Mouse (Mus musculus): Measurements from ENCODE around the gene Myo1c. TPM values are rescaled to one million over a fixed set of nuclear protein-coding genes. Genes with fewer than 3 reads are reported as not detected.

The Myo1c gene
- total RNA-seq, 2 experiments from 2014 or later: 12.9 to 14.1 TPM

GRCm38 (mm10) chr11:75703748-75704147 lies 53.4 kb downstream of the Myo1c start:
- DNase-seq (ENCODE audit: low spot score in 2 of 2): no peak

DNA sequence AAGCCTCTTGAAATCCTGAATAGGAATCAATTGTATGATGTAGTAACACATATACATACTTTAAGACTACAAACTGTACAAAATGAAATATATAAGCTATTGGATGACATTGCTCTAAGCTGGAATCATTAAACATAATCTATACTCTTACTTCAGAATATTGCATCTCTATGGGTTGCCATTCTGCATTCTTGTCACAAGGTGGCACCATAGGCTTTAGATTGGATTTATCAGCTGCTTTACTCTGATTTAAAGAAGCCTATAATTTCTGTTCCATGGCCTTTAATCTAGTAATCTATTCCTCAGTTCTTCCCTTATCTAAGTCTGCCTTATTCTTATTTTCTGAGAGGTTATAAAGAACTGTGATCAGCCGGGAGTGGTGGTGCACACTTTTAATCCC lies 63.6 kb downstream of the Myo1c start:
- no peak for DNase-seq (ENCODE audit: low spot score in 2 of 2)

- DNase-seq (ENCODE audit: low spot score in 2 of 2): no peak
Observed at GRCm38 (mm10) chr11:75715556-75715955, 65.3 kb downstream of the Myo1c start.

GRCm38 (mm10) chr11:75716661-75717325 lies 66.5 kb downstream of the Myo1c start:
- no peak for DNase-seq (ENCODE audit: low spot score in 2 of 2)

DNA sequence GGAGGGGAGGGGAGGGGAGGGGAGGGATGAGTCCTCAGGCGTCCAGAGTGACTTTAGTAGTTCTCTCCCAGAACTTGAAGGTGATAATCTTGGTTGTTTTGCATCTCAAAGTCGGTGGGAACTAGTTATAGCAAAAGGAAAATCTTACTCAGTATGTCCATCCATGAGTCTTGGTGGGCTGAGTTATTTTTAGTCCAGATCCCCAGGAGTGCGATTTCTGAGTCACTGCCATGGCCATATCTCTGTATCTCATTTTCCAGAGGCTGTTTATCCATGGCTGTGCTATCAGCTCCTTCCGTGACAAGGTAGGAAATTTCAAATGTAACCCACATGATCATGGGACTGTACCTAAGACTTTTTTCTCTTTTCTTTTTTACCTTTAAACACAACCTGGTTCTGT lies 72.0 kb downstream of the Myo1c start:
- no peak for DNase-seq (ENCODE audit: low spot score in 2 of 2)

Other genes starting within 250 kb of the Myo1c start
- 10 to 100 TPM; 10.6 to 15.4 TPM for gene Serpinf1, start 227.8 kb upstream of the Myo1c start, total RNA-seq (2021)
- under 1 TPM; 0.53 to 0.59 TPM for gene Serpinf2, start 210.9 kb upstream of the Myo1c start, total RNA-seq (2021)
- 10 to 100 TPM; 21.6 to 23.3 TPM for gene Wdr81, start 195.8 kb upstream of the Myo1c start, total RNA-seq (2021)
- under 1 TPM in 1 of 2 experiments, not detected in 1; 0.89 TPM for gene Tlcd2, start 188.8 kb upstream of the Myo1c start, total RNA-seq (2021)
- gene Prpf8, start 163.7 kb upstream of the Myo1c start, total RNA-seq (2021): 100 to 1,000 TPM; 132 to 133 TPM
- gene Rilp, start 140.4 kb upstream of the Myo1c start, total RNA-seq (2021): 1 to 10 TPM in 1 of 2 experiments, under 1 TPM in 1; 0.74 to 1.5 TPM
- gene Scarf1, start 137.0 kb upstream of the Myo1c start, total RNA-seq (2021): 1 to 10 TPM; 1.0 to 1.1 TPM
- 10 to 100 TPM; 44.2 to 51.3 TPM for gene Slc43a2, start 118.8 kb upstream of the Myo1c start, total RNA-seq (2021)
- 100 to 1,000 TPM; 279 to 288 TPM for gene Pitpna, start 62.4 kb upstream of the Myo1c start, total RNA-seq (2021)
- 10 to 100 TPM; 40.2 to 45.2 TPM for gene Inpp5k, start 19.5 kb upstream of the Myo1c start, total RNA-seq (2021)
- 100 to 1,000 TPM; 128 to 129 TPM for gene Crk, start 28.8 kb downstream of the Myo1c start, total RNA-seq (2021)
- gene Ywhae, start 82.4 kb downstream of the Myo1c start, total RNA-seq (2021): 1,000 to 10,000 TPM; 1,181 to 1,213 TPM
- gene Doc2b, start 145.5 kb downstream of the Myo1c start, total RNA-seq (2021): 100 to 1,000 TPM; 105 to 115 TPM